Mouse (Mus musculus) spleen, adult 18-20 months (tissue): ENCODE data around the gene Pla2r1.
A peak's percentile ranks its signal among the peaks of the same experiment; 100 is the strongest.

Source experiments
- DNase-seq, 2 experiments: peaks; one replicate each; pipeline ENCODE4 v3.0.0; 2022; ENCODE audit warnings: mixed read lengths in 2 of 2

Pla2r1 gene

GRCm38 (mm10) chr2:60500583-60501116, 52.5 kb downstream of the Pla2r1 start:
- DNase-seq: no peak

GRCm38 (mm10) chr2:60479906-60480305, 73.2 kb downstream of the Pla2r1 start:
- no peak for DNase-seq

GRCm38 (mm10) chr2:60478778-60479177, 74.3 kb downstream of the Pla2r1 start:
- no peak for DNase-seq

- DNase-seq: no peak
Observed at GRCm38 (mm10) chr2:60468901-60469770, 84.0 kb downstream of the Pla2r1 start.

- DNase-seq: no peak
Observed at GRCm38 (mm10) chr2:60452376-60452775, 100.7 kb downstream of the Pla2r1 start.

- DNase-seq: no peak
Observed at GRCm38 (mm10) chr2:60451119-60451773, 101.9 kb downstream of the Pla2r1 start.

- DNase-seq: no peak
Observed at GRCm38 (mm10) chr2:60449732-60450131, 103.4 kb downstream of the Pla2r1 start.

- no peak for DNase-seq
Observed at GRCm38 (mm10) chr2:60444711-60445509, 108.2 kb downstream of the Pla2r1 start.

GRCm38 (mm10) chr2:60443279-60443678, 109.8 kb downstream of the Pla2r1 start:
- no peak for DNase-seq

GRCm38 (mm10) chr2:60441875-60442274, 111.2 kb downstream of the Pla2r1 start:
- DNase-seq: no peak

- no peak for DNase-seq
Observed at GRCm38 (mm10) chr2:60436802-60437201, 116.3 kb downstream of the Pla2r1 start.

- no peak for DNase-seq
Observed at GRCm38 (mm10) chr2:60430315-60431021, 122.6 kb downstream of the Pla2r1 start.

GRCm38 (mm10) chr2:60418075-60418474, 135.0 kb downstream of the Pla2r1 start:
- peak; percentile 6 to 55 for DNase-seq

- no peak for DNase-seq
Observed at GRCm38 (mm10) chr2:60414334-60414733, 138.8 kb downstream of the Pla2r1 start.

GRCm38 (mm10) chr2:60413006-60413650, 140.0 kb downstream of the Pla2r1 start:
- DNase-seq: no peak

- no peak for DNase-seq
Observed at GRCm38 (mm10) chr2:60411181-60411580, 141.9 kb downstream of the Pla2r1 start.

- DNase-seq: no peak
Observed at GRCm38 (mm10) chr2:60409989-60410763, 142.9 kb downstream of the Pla2r1 start.

GRCm38 (mm10) chr2:60409194-60409593, 143.9 kb downstream of the Pla2r1 start:
- no peak for DNase-seq

- DNase-seq: no peak
Observed at GRCm38 (mm10) chr2:60407387-60407786, 145.7 kb downstream of the Pla2r1 start.

GRCm38 (mm10) chr2:60405431-60405830, 147.7 kb downstream of the Pla2r1 start:
- no peak for DNase-seq

- DNase-seq: no peak
Observed at GRCm38 (mm10) chr2:60404763-60405162, 148.3 kb downstream of the Pla2r1 start.
